Mouse (Mus musculus): ENCODE data around the gene Tomm40l.

Gene Tomm40l

DNA sequence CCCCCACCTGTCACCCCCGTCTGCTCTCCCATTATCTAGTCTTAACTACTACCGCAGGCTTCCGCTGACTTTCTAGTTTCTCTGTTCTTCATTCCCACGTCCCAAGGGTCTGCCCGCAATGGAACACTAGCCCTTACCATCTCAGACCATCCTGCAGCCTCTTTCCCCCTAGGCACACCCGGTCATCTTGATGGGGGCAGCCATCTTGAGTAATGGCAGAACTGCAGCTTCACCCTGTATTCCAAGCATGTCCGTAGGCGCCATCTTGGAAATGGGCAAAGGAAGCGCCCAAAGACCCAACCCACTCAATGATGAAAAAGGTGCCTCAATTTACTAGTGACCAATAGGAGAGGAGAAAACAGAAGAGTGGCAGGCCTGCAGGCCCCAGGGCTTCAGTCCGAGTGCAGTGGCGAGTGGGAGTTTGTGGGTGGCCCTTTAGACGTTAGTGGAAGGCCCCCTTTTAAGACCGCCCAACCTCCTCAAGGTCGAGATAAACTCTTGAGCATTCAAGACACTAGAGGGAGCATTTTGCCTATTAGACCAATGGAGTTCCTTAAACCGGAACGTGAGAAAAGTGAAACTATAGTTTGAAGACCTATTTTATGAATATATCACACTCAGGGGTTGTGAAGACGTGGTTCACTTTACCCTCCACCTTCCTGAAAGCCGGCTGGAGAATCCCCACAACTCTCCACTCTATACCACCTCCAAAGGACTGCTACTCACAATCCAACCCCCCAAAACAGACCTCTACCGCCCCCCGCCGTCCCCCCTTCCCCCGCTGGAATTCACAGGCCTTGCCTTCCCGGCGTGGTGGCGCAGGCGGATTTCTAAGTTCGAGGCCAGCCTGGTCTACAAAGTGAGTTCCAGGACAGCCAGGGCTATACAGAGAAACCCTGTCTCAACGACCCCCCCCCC is at the start of gene Tomm40l:
Gene Tomm40l, minus strand, starts transcription at position 277 of the 918 bp plus-strand sequence.
- DNase-seq (ENCODE audit: low read depth in 1 of 2, low spot score in 2 of 2), result peak; percentile 88 to 95

DNA sequence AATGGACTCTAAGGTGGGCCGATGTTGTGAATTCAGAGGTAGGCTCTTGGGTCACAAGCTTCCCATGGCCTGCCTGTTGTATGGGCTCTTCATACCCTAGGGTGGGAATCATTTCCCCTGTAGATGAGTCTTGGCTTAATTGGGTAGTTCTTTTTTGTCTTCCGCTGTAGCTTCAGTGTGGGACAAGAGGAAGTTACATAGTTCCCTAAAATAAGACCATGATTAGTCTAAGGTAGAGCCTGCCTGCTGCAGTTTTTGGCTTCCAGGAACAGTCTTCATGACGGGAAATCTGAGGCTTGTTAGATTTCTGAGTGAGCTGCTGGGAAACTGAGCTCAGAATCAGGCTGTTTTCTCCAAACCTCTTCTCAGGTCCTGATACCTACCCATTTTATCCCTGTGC is 49.8 kb upstream of the Tomm40l start:
- DNase-seq (ENCODE audit: low read depth in 1 of 2, low spot score in 2 of 2), result no peak

- DNase-seq (ENCODE audit: low read depth in 1 of 2, low spot score in 2 of 2), result no peak
These were observed 49.3 kb upstream of the Tomm40l start for GRCm38 (mm10) chr1:171271622-171272021.

DNA sequence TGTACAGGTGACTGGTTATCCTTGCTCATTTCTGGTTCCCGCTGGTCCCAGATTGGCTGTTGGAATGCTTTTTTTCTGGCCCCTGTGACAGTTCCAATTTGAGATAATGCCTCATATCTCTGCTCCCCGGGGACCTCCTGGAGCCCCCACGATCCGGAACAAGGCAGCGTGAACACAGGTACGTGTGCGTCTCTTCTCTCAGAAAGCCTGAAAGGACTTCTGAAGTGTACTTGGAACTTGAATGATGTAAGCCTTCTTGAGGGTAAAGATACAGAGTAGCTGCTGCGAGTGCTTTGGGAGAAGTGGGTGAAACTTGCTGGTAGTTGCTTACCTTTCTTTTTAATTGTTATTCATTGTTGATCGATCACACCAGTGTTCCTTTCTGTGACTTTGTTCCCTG is 48.9 kb upstream of the Tomm40l start:
- no peak for DNase-seq (ENCODE audit: low read depth in 1 of 2, low spot score in 2 of 2)

GRCm38 (mm10) chr1:171270573-171270900 is 48.2 kb upstream of the Tomm40l start:
- no peak for DNase-seq (ENCODE audit: low read depth in 1 of 2, low spot score in 2 of 2)

GRCm38 (mm10) chr1:171269848-171270572 is 47.7 kb upstream of the Tomm40l start, which contains the start of gene B4galt3:
Gene B4galt3, plus strand, starts transcription at chr1:171270328.
- peak; percentile 57 to 87 for DNase-seq (ENCODE audit: low read depth in 1 of 2, low spot score in 2 of 2)

DNA sequence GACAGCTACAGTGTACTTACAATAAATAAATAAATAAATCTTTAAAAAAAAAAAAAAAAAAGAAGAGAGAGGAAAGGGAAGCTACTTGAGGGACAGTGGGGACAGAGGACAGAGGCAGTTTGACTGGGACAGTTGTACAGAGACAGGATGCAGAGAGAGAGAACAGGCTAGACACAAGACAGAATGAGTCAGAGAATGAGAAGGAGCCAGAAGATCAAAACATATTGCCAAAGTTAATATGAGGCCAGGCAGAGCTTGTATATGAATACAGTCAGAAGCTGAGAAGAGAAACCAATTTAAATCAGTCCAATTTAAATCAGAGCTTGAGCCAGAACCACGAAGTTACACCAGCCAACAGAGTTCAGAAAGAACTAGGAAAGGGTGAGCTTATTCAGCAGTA is 46.0 kb upstream of the Tomm40l start:
- DNase-seq (ENCODE audit: low read depth in 1 of 2, low spot score in 2 of 2), result no peak

- DNase-seq (ENCODE audit: low read depth in 1 of 2, low spot score in 2 of 2), result no peak
These were observed 43.8 kb upstream of the Tomm40l start for GRCm38 (mm10) chr1:171265971-171266744.

GRCm38 (mm10) chr1:171263666-171264461 is 41.5 kb upstream of the Tomm40l start:
- no peak for DNase-seq (ENCODE audit: low read depth in 1 of 2, low spot score in 2 of 2)

DNA sequence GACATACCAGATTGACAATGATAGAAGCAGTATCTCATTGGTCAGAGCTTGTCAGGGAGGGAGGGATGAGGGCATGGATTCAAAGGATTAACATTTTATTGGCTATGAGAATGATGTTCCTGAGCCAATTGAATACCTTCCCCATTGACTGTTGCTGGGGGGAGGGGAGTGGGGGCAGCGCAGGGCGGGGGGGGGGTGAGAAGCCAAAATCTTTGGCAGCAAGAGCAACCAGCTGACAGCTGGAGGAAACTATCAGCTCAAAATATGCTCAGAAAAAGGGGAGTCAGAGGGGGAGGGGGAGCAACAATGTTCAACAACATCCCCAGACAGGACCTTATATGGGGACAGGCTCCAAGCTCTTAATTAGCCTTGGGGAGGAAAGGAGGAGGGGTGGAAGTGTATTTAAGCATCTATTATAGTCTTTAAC is 40.9 kb upstream of the Tomm40l start:
- DNase-seq (ENCODE audit: low read depth in 1 of 2, low spot score in 2 of 2), result no peak

GRCm38 (mm10) chr1:171262594-171263130 is 40.3 kb upstream of the Tomm40l start:
- DNase-seq (ENCODE audit: low read depth in 1 of 2, low spot score in 2 of 2), result no peak

DNA sequence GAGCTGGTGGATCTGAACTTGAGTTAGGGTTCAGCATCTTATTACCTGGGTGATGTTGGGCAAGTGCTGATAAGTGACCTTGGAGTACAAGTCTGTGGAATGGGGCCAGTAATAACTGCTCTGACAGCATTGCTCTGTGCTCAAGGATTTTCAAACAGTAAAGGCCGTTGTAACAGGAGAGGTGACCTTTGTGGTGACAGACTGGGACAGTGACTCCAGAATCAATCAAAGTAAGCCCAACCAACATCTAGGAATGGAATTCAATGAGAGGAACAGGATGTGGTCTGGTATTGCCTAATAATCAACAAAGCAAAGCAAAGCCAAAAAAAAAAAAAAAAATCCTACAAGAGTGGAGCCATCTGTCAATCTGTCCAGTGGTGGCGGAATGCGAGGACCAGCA is 38.0 kb upstream of the Tomm40l start:
- no peak for DNase-seq (ENCODE audit: low read depth in 1 of 2, low spot score in 2 of 2)

GRCm38 (mm10) chr1:171258921-171259320 is 36.6 kb upstream of the Tomm40l start:
- DNase-seq (ENCODE audit: low read depth in 1 of 2, low spot score in 2 of 2), result no peak

- DNase-seq (ENCODE audit: low read depth in 1 of 2, low spot score in 2 of 2), result no peak
These were observed 35.5 kb upstream of the Tomm40l start for GRCm38 (mm10) chr1:171257781-171258180.

GRCm38 (mm10) chr1:171256937-171257548 is 34.7 kb upstream of the Tomm40l start:
- DNase-seq (ENCODE audit: low read depth in 1 of 2, low spot score in 2 of 2), result peak in 1 of 2 experiments; percentile 34

- DNase-seq (ENCODE audit: low read depth in 1 of 2, low spot score in 2 of 2), result no peak
These were observed 33.9 kb upstream of the Tomm40l start for GRCm38 (mm10) chr1:171256095-171256818.

- DNase-seq (ENCODE audit: low read depth in 1 of 2, low spot score in 2 of 2), result no peak
These were observed 30.1 kb upstream of the Tomm40l start for GRCm38 (mm10) chr1:171252415-171252814.

GRCm38 (mm10) chr1:171251594-171252324 is 29.4 kb upstream of the Tomm40l start:
- DNase-seq (ENCODE audit: low read depth in 1 of 2, low spot score in 2 of 2), result no peak

All from monocyte, adult 2 months (primary cell).